8 mouse cellular contexts compared by ENCODE assay signal in genomic region chr1:63181019-63181418, GRCm38 (mm10). TPM values are rescaled to one million over a fixed set of nuclear protein-coding genes. Genes with fewer than 3 reads are reported as not detected.
DNase-seq lines count a peak whose midpoint lies in the region; ATAC-seq and TF ChIP-seq lines count a peak whose summit lies in the region.

No protein-coding gene starts in this region.

- WGBS in bone marrow, adult 2 months: 3% methylated on average over 3 of the region's 3 CpGs
- under 1% methylated on average over 3 of the region's 3 CpGs for WGBS in embryonic facial prominence, embryonic 15.5 days
- 3% methylated on average over 3 of the region's 3 CpGs for WGBS in kidney, embryonic 14.5 days
- WGBS in limb, embryonic 14.5 days: 5% methylated on average over 3 of the region's 3 CpGs

- H3K4me1 ChIP-seq in bone marrow, adult 2 months (ENCODE audit: control insufficient read depth, insufficient read depth, low read length): peaks cover 2% of the 10 kb centered on the region
- peaks cover 10% of the 10 kb centered on the region for H3K4me1 ChIP-seq in embryonic facial prominence, embryonic 15.5 days
- peaks cover 6% of the 10 kb centered on the region for H3K4me1 ChIP-seq in kidney, embryonic 14.5 days (ENCODE audit: control insufficient read depth, insufficient read depth, low read length)
- H3K4me1 ChIP-seq in limb, embryonic 14.5 days (ENCODE audit: control insufficient read depth, insufficient read depth, low read length): 0 out of 2 replicates have a peak, but pooled peaks cover 7% of the 10 kb centered on the region

- H3K36me3 ChIP-seq in embryonic facial prominence, embryonic 15.5 days: peaks cover 22% of the 10 kb centered on the region
- H3K36me3 ChIP-seq in kidney, embryonic 14.5 days (ENCODE audit: control insufficient read depth, insufficient read depth, low read length): peaks cover 35% of the 10 kb centered on the region
- peaks cover 28% of the 10 kb centered on the region for H3K36me3 ChIP-seq in limb, embryonic 14.5 days (ENCODE audit: control insufficient read depth, insufficient read depth, low read length)

- H3K4me2 ChIP-seq in embryonic facial prominence, embryonic 15.5 days (replicated peaks): no peak overlapping the region
- H3K4me2 ChIP-seq in kidney, embryonic 14.5 days (replicated peaks; ENCODE audit: low read depth, low read length): no peak overlapping the region
- no peak overlapping the region for H3K4me2 ChIP-seq in limb, embryonic 14.5 days (replicated peaks; ENCODE audit: low read depth, low read length, severe bottlenecking)

- no peak overlapping the region for H3K9ac ChIP-seq in embryonic facial prominence, embryonic 15.5 days
- H3K9ac ChIP-seq in kidney, embryonic 14.5 days (ENCODE audit: low read depth, low read length): no peak overlapping the region
- no peak overlapping the region for H3K9ac ChIP-seq in limb, embryonic 14.5 days (ENCODE audit: low read depth, low read length, severe bottlenecking)

- DNase-seq in A20 (ENCODE audit: low read depth, low spot score): peak; percentile 93
- DNase-seq in heart, adult 9 months (ENCODE audit: low spot score in 2 of 2): peak; percentile 85 to 93
- peak; percentile 99 for DNase-seq in limb, embryonic 14.5 days (ENCODE audit: low spot score)
- DNase-seq in monocyte, adult 2 months (ENCODE audit: low read depth in 1 of 2, low spot score in 2 of 2): peak; percentile 70 to 85
- peak; percentile 79 to 89 for DNase-seq in spleen, postnatal 14 days (ENCODE audit: low spot score in 2 of 2)

- TF ChIP-seq CTCF in bone marrow, adult 2 months (IDR thresholded peaks at IDR 0.05; ENCODE audit: control insufficient read depth, insufficient read depth, low read length): peak; percentile 94

- no peak overlapping the region for H3K27ac ChIP-seq in bone marrow, adult 2 months (ENCODE audit: control insufficient read depth, insufficient read depth, low read depth, low read length, poor library complexity)
- no peak overlapping the region for H3K27ac ChIP-seq in embryonic facial prominence, embryonic 15.5 days (replicated peaks)
- no peak overlapping the region for H3K27ac ChIP-seq in kidney, embryonic 14.5 days (ENCODE audit: low read depth, low read length)
- no peak overlapping the region for H3K27ac ChIP-seq in limb, embryonic 14.5 days (replicated peaks; ENCODE audit: low read depth, low read length)

- no peaks in the 10 kb centered on the region for H3K27me3 ChIP-seq in embryonic facial prominence, embryonic 15.5 days
- H3K27me3 ChIP-seq in kidney, embryonic 14.5 days (ENCODE audit: control insufficient read depth, insufficient read depth, low read length): no peaks in the 10 kb centered on the region
- no peaks in the 10 kb centered on the region for H3K27me3 ChIP-seq in limb, embryonic 14.5 days (ENCODE audit: control insufficient read depth, insufficient read depth, low read length)

- no peak overlapping the region for H3K4me3 ChIP-seq in bone marrow, adult 2 months (replicated peaks; ENCODE audit: control insufficient read depth, low read depth, low read length)
- no peak overlapping the region for H3K4me3 ChIP-seq in embryonic facial prominence, embryonic 15.5 days (replicated peaks)
- H3K4me3 ChIP-seq in kidney, embryonic 14.5 days (ENCODE audit: low read length): no peak overlapping the region
- no peak overlapping the region for H3K4me3 ChIP-seq in limb, embryonic 14.5 days (replicated peaks; ENCODE audit: low read length)

- H3K9me3 ChIP-seq in embryonic facial prominence, embryonic 15.5 days (replicated peaks): no peaks in the 10 kb centered on the region
- H3K9me3 ChIP-seq in kidney, embryonic 14.5 days (ENCODE audit: control insufficient read depth, low read length): no peaks in the 10 kb centered on the region
- no peaks in the 10 kb centered on the region for H3K9me3 ChIP-seq in limb, embryonic 14.5 days (ENCODE audit: control insufficient read depth, low read length)

- TF ChIP-seq POLR2A in bone marrow, adult 2 months (IDR thresholded peaks at IDR 0.05; ENCODE audit: borderline replicate concordance, control insufficient read depth, low read depth, low read length): no peak
- TF ChIP-seq POLR2A in limb, embryonic 14.5 days (IDR thresholded peaks at IDR 0.05; ENCODE audit: borderline replicate concordance, extremely low read depth, insufficient read depth, insufficient read length): 0 out of 2 replicates have a peak, but pooled peaks have one; percentile 14

- peak; percentile 76 for ATAC-seq in embryonic facial prominence, embryonic 15.5 days (ENCODE audit: insufficient number of reproducible peaks, low FRiP score, low TSS enrichment, low read depth)
- peak; percentile 73 for ATAC-seq in kidney, embryonic 14.5 days (ENCODE audit: low FRiP score, low TSS enrichment)
- ATAC-seq in limb, embryonic 14.5 days (ENCODE audit: low FRiP score, low read depth): peak; percentile 62

RNA-seq across cellular contexts. Expression of gene Ndufs1, which starts 4.4 kb away (rescaled TPM):
- polyA plus RNA-seq in bone marrow, adult 2 months (2011; ENCODE audit: insufficient read depth, insufficient read length, low replicate concordance, missing spikeins): 39.8 and 47.0 TPM in 2 replicates
- polyA plus RNA-seq in embryonic facial prominence, embryonic 15.5 days (2015; fragmentation: Nextera tagmentation; extraction: Ambion mirVana): 112 and 116 TPM in 2 replicates
- polyA plus RNA-seq in kidney, embryonic 14.5 days (2014; fragmentation: Nextera tagmentation; extraction: Ambion mirVana): 113 and 147 TPM in 2 replicates
- 83.1 and 96.3 TPM in 2 replicates for polyA plus RNA-seq in limb, embryonic 14.5 days (2012; rRNA removed)
- 115 and 117 TPM in 2 replicates for polyA plus RNA-seq in limb, embryonic 14.5 days (2014; fragmentation: Nextera tagmentation; extraction: Ambion mirVana)

RNA-seq across cellular contexts. Expression of gene Eef1b2, which starts 4.4 kb away (rescaled TPM):
- 680 and 906 TPM in 2 replicates for polyA plus RNA-seq in bone marrow, adult 2 months (2011; ENCODE audit: insufficient read depth, insufficient read length, low replicate concordance, missing spikeins)
- polyA plus RNA-seq in embryonic facial prominence, embryonic 15.5 days (2015; fragmentation: Nextera tagmentation; extraction: Ambion mirVana): 565 and 634 TPM in 2 replicates
- polyA plus RNA-seq in kidney, embryonic 14.5 days (2014; fragmentation: Nextera tagmentation; extraction: Ambion mirVana): 691 and 852 TPM in 2 replicates
- polyA plus RNA-seq in limb, embryonic 14.5 days (2012; rRNA removed): 708 and 1,108 TPM in 2 replicates
- 730 and 750 TPM in 2 replicates for polyA plus RNA-seq in limb, embryonic 14.5 days (2014; fragmentation: Nextera tagmentation; extraction: Ambion mirVana)

RNA-seq across cellular contexts. Expression of gene Gpr1, which starts 33.3 kb away (rescaled TPM):
- not detected in 2 replicates for polyA plus RNA-seq in bone marrow, adult 2 months (2011; ENCODE audit: insufficient read depth, insufficient read length, low replicate concordance, missing spikeins)
- 0.11 and 0.33 TPM in 2 replicates for polyA plus RNA-seq in embryonic facial prominence, embryonic 15.5 days (2015; fragmentation: Nextera tagmentation; extraction: Ambion mirVana)
- 0.10 and 0.28 TPM in 2 replicates for polyA plus RNA-seq in kidney, embryonic 14.5 days (2014; fragmentation: Nextera tagmentation; extraction: Ambion mirVana)
- polyA plus RNA-seq in limb, embryonic 14.5 days (2012; rRNA removed): 0.29 and 0.33 TPM in 2 replicates
- 0.10 and 0.34 TPM in 2 replicates for polyA plus RNA-seq in limb, embryonic 14.5 days (2014; fragmentation: Nextera tagmentation; extraction: Ambion mirVana)
